Mouse (Mus musculus): ENCODE results near the gene Gm6583. TPM values are rescaled to one million over a fixed set of nuclear protein-coding genes. Genes with fewer than 3 reads are reported as not detected.

Gene Gm6583
- polyA plus RNA-seq, 1 experiment, result not detected

DNA sequence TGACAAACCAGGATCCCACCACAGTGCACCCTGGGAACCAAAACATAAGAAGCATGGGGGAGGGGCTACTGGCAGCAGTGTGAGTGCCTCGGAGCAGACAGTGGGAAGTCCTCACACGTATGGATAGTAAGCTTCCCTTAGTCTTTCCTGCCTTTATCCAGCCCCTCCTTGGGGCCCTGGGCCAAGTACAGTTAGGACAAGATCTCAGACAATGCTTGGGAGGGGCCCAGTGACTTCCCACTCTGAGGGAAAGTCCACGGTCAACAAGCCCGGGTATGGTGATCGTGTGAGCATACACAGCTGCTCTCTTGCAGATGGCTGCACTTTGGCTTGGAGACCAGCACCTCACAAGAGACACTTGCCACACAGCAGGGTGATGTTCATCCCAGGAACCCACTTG, 38.5 kb downstream of the Gm6583 start:
- H3K4me3 ChIP-seq (ENCODE audit: insufficient read depth, low read length), result no peak overlapping the region
- H3K27ac ChIP-seq (ENCODE audit: insufficient read depth, low read depth, low read length), result no peak overlapping the region
- no peaks in the 10 kb centered on the region for H3K4me1 ChIP-seq (ENCODE audit: control insufficient read depth, insufficient read depth, low read length)
- no peak for TF ChIP-seq CTCF (IDR thresholded peaks at IDR 0.05; ENCODE audit: low read depth, low read length)
- no peak for TF ChIP-seq POLR2A (IDR thresholded peaks at IDR 0.05; ENCODE audit: borderline replicate concordance, low read depth, low read length)

DNA sequence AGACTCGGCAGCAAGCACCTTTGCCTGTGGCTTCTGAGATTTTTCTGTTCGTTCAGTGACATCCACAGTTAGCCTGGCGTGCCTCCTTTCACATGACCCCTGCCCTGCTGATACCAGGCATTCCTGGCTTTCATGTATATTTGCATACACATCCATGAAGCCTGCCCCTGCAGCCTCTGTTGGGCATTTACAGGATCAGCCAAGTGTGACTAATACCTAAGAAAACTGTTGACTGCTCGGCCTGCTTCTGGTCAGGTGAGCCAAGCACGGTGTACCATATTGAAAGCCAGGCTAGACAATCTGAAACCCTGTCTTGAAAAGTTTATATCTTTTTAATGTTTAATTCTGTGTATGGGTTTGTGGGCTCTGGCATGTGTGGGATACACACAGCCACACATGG, 39.4 kb downstream of the Gm6583 start:
- TF ChIP-seq POLR2A (IDR thresholded peaks at IDR 0.05; ENCODE audit: borderline replicate concordance, low read depth, low read length) (no peak), CTCF (IDR thresholded peaks at IDR 0.05; ENCODE audit: low read depth, low read length) (no peak)
- Histone ChIP-seq H3K27ac (ENCODE audit: insufficient read depth, low read depth, low read length) (no peak overlapping the region), H3K4me1 (ENCODE audit: control insufficient read depth, insufficient read depth, low read length) (no peaks in the 10 kb centered on the region), H3K4me3 (ENCODE audit: insufficient read depth, low read length) (no peak overlapping the region)

DNA sequence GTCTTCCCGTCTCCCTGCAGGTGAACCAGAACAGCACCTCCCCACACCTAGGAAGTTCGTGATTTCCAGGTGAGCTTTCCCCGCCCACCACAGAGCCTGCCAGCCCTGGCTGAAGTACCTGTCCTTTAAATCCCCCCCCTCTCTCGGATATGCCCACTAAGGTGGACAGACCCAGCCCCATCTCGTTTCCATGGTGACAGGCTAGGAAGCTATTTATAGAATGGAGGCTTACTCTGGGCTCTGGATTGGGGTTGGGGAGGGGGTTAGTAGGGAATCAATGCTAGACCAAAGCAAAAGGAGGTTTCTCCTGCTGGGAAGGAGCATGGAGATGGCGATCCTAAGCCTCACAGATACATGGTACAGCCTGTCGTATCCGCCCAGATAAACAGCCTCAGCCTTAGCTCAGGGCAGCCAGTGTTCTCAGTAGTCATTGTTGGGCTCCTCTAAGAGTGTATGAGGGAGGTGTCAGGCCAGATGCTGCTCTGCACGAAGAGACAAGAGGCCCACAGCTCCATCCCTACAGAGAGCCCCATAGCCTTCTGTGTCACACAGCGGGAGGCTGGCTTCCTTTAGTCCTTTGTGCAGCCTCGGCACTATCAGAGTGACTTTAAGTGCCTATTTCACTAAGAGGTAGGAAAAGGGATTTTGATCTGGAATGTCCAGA, 42.5 kb downstream of the Gm6583 start:
- no peak for TF ChIP-seq POLR2A (IDR thresholded peaks at IDR 0.05; ENCODE audit: borderline replicate concordance, low read depth, low read length)
- TF ChIP-seq CTCF (IDR thresholded peaks at IDR 0.05; ENCODE audit: low read depth, low read length), result no peak
- H3K27ac ChIP-seq (ENCODE audit: insufficient read depth, low read depth, low read length), result no peak overlapping the region
- no peak overlapping the region for H3K4me3 ChIP-seq (ENCODE audit: insufficient read depth, low read length)
- no peaks in the 10 kb centered on the region for H3K4me1 ChIP-seq (ENCODE audit: control insufficient read depth, insufficient read depth, low read length)

DNA sequence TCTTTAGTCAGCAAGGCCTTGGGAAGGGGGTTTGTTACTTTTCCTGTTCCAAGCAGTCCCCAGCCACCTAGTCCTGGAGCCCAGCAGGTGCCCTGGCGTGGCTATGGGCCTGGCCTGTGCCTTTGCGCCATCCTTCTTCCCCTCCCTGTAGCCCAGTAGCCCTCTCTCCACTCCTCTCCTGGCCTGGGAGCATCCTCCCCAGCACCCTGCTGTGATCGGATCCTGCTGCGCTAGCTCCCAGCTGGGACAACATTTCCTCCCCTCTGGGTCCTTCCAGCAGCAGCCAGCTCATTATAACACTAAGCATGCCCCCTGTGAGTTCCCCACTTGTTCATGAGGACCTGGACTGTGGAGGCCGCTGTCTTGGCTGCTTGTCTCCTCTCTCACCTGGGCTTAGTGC, 50.0 kb downstream of the Gm6583 start:
- TF ChIP-seq CTCF (IDR thresholded peaks at IDR 0.05; ENCODE audit: low read depth, low read length) (no peak), POLR2A (IDR thresholded peaks at IDR 0.05; ENCODE audit: borderline replicate concordance, low read depth, low read length) (no peak)
- H3K27ac ChIP-seq (ENCODE audit: insufficient read depth, low read depth, low read length), result no peak overlapping the region
- H3K4me3 ChIP-seq (ENCODE audit: insufficient read depth, low read length), result no peak overlapping the region
- H3K4me1 ChIP-seq (ENCODE audit: control insufficient read depth, insufficient read depth, low read length), result no peaks in the 10 kb centered on the region

Other genes starting within 250 kb of the Gm6583 start
- gene Cryba4, start 103.5 kb downstream of the Gm6583 start, polyA plus RNA-seq (2012; ENCODE audit: insufficient read depth, insufficient read length, missing spikeins), result 3.0 and 4.7 TPM in 2 replicates
- gene Crybb1, start 100.2 kb downstream of the Gm6583 start, polyA plus RNA-seq (2012; ENCODE audit: insufficient read depth, insufficient read length, missing spikeins), result not detected in 2 replicates
- 42.1 and 50.1 TPM in 2 replicates for gene Tpst2, start 79.3 kb downstream of the Gm6583 start, polyA plus RNA-seq (2012; ENCODE audit: insufficient read depth, insufficient read length, missing spikeins)
- 26.4 and 28.4 TPM in 2 replicates for gene Tfip11, start 29.7 kb downstream of the Gm6583 start, polyA plus RNA-seq (2012; ENCODE audit: insufficient read depth, insufficient read length, missing spikeins)
- gene Srrd, start 13.0 kb downstream of the Gm6583 start, polyA plus RNA-seq (2012; ENCODE audit: insufficient read depth, insufficient read length, missing spikeins), result 32.3 and 37.4 TPM in 2 replicates
- gene Hps4, start 12.9 kb downstream of the Gm6583 start, polyA plus RNA-seq (2012; ENCODE audit: insufficient read depth, insufficient read length, missing spikeins), result 22.7 and 24.3 TPM in 2 replicates
- not detected in 2 replicates for gene Asphd2, start 38.8 kb upstream of the Gm6583 start, polyA plus RNA-seq (2012; ENCODE audit: insufficient read depth, insufficient read length, missing spikeins)
- not detected in 2 replicates for gene Gm6588, start 93.4 kb upstream of the Gm6583 start, polyA plus RNA-seq (2012; ENCODE audit: insufficient read depth, insufficient read length, missing spikeins)
- not detected in 2 replicates for gene Sez6l, start 221.2 kb upstream of the Gm6583 start, polyA plus RNA-seq (2012; ENCODE audit: insufficient read depth, insufficient read length, missing spikeins)